Mouse (Mus musculus) lung, adult 2 months (tissue): ENCODE measurements around the gene Gata2. TPM values are rescaled to one million over a fixed set of nuclear protein-coding genes. Genes with fewer than 3 reads are reported as not detected.

Experiments
- DNase-seq: peaks from one replicate; pipeline ENCODE4 v3.0.0; 2022
- H3K4me1 ChIP-seq: fragments of 200-500 bp; 2 replicates; pipeline ENCODE4 v1.6.1; 2011; ENCODE audit warnings: low read length; ENCODE audit not compliant: control insufficient read depth, insufficient read depth
- H3K4me3 ChIP-seq: fragments of 200-500 bp; replicated peaks from 2 replicates; pipeline ENCODE3; 2011; ENCODE audit warnings: low read depth, mild to moderate bottlenecking, control low read depth, low read length; ENCODE audit errors: extremely low read depth
- CTCF ChIP-seq: fragments of 200-500 bp; IDR thresholded peaks from 2 replicates; pipeline ENCODE4 v1.5.1; 2011; ENCODE audit warnings: mild to moderate bottlenecking, low read length, control low read depth; ENCODE audit not compliant: insufficient read depth
- POLR2A ChIP-seq: fragments of 200-500 bp; IDR thresholded peaks from 2 replicates; pipeline ENCODE4 v1.6.1; 2011; ENCODE audit warnings: low read depth, mild to moderate bottlenecking, control low read depth, low read length, borderline replicate concordance; ENCODE audit errors: extremely low read depth
- WGBS: fragments of 180-500 bp; shearing (Covaris S2); methylation state at CpG from one replicate; pipeline ENCODE4 v1.1.7; 2018; 5-methylcytosine and 5-hydroxymethylcytosine counted together
- polyA plus RNA-seq: library from polyadenylated mRNA; depleted of rRNA; stranded (reverse); fragments of >200 nt; gene quantifications from 2 replicates; pipeline ENCODE4 v1.2.3, GENCODE M21; 2012

Gata2 gene
- polyA plus RNA-seq, 1 experiment = 184 TPM

- no peak overlapping the region for H3K4me3 ChIP-seq
- TF ChIP-seq CTCF (no peak), POLR2A (no peak)
- DNase-seq = no peak
- H3K4me1 ChIP-seq = no peaks in the 10 kb centered on the region
- WGBS = 71% methylated on average over 3 of the region's 3 CpGs
Measured at GRCm38 (mm10) chr6:88174191-88174590, 19.5 kb upstream of the Gata2 start.

GRCm38 (mm10) chr6:88174676-88175075 is 19.0 kb upstream of the Gata2 start:
- WGBS = 90% methylated on average over 2 of the region's 2 CpGs
- Histone ChIP-seq H3K4me3 (no peak overlapping the region), H3K4me1 (no peaks in the 10 kb centered on the region)
- no peak for DNase-seq
- no peak for TF ChIP-seq CTCF
- TF ChIP-seq POLR2A = no peak

- Histone ChIP-seq H3K4me3 (no peak overlapping the region), H3K4me1 (peaks cover 3% of the 10 kb centered on the region)
- TF ChIP-seq CTCF (no peak), POLR2A (no peak)
- WGBS = 57% methylated on average over 4 of the region's 4 CpGs
- DNase-seq = no peak
Measured at GRCm38 (mm10) chr6:88184671-88185070, 9.0 kb upstream of the Gata2 start.

GRCm38 (mm10) chr6:88188148-88188547 is 5.5 kb upstream of the Gata2 start:
- TF ChIP-seq POLR2A (no peak), CTCF (no peak)
- H3K4me3 ChIP-seq = no peak overlapping the region
- peaks cover 9% of the 10 kb centered on the region for H3K4me1 ChIP-seq
- no peak for DNase-seq
- WGBS = 74% methylated on average over 6 of the region's 6 CpGs

- DNase-seq = peak; percentile 83
- H3K4me1 ChIP-seq = peaks cover 9% of the 10 kb centered on the region
- 1% methylated on average over 56 of the region's 56 CpGs for WGBS
- TF ChIP-seq CTCF (peak; percentile 51), POLR2A (peak; percentile 27; the same call in 1 of the 2 replicates)
- peak overlapping the region; percentile 40 for H3K4me3 ChIP-seq
Measured at GRCm38 (mm10) chr6:88189312-88190042, 4.2 kb upstream of the Gata2 start.

DNA sequence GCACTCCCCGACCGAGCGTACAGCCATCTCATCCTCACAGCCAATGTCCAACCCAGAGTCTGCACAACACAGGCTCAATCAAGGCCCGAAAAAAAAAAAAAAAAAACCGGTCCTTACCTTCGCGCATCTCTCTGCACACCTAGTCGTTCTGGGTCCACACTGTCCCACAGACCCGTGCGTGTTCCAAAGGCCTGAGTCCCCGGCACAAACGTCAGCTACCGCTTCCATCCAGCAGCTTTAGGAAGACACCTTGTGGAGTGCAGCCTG is 3.7 kb upstream of the Gata2 start:
- WGBS = 14% methylated on average over 13 of the region's 13 CpGs
- TF ChIP-seq CTCF (no peak), POLR2A (no peak)
- Histone ChIP-seq H3K4me3 (no peak overlapping the region), H3K4me1 (peaks cover 9% of the 10 kb centered on the region)
- no peak for DNase-seq

DNA sequence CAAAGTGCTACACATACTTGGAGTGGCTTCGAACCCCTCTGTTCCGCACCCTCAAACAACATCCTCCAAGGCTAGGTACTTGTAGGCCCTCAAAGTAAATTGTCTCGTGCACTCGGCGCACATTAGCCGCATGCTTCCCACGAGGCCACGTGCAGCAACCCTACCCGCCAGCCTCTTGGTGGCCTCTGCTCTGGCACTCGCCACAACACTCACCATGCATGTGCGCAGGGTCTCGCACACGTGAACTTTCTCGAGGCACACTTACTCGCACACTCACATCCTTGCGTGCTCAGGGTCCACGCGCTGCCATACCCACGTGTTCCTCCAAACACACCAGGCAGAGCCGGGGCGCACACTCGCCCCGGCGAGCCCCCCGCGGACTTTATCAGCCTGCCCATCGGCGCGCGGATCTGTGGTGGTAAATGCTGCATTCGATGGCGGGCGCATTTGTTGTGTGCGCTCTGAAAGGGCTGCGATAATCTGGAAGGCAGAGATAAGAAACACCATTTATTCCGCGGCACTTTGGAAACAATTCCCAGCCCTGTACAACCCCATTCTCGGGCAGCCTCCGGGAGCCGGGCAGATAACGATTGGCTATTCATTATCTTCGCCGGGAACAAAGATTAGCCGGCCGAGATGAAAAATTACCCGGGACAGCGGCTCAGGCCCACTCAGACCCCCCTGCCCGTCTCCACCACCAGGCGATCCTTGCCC is 3.2 kb upstream of the Gata2 start:
- WGBS = 19% methylated on average over 49 of the region's 49 CpGs
- Histone ChIP-seq H3K4me3 (peak overlapping the region; percentile 6), H3K4me1 (peaks cover 9% of the 10 kb centered on the region)
- TF ChIP-seq CTCF (no peak), POLR2A (no peak)
- peak; percentile 31 for DNase-seq

GRCm38 (mm10) chr6:88191024-88191365 is 2.7 kb upstream of the Gata2 start:
- 48% methylated on average over 6 of the region's 6 CpGs for WGBS
- H3K4me1 ChIP-seq = peaks cover 9% of the 10 kb centered on the region
- no peak for DNase-seq
- no peak for TF ChIP-seq POLR2A
- no peak for TF ChIP-seq CTCF
- H3K4me3 ChIP-seq = no peak overlapping the region

GRCm38 (mm10) chr6:88191411-88192070 is 2.1 kb upstream of the Gata2 start:
- H3K4me3 ChIP-seq = no peak overlapping the region
- TF ChIP-seq POLR2A (no peak), CTCF (no peak)
- 33% methylated on average over 4 of the region's 4 CpGs for WGBS
- H3K4me1 ChIP-seq = peaks cover 9% of the 10 kb centered on the region
- peak; percentile 12 for DNase-seq
